Mouse (Mus musculus) spleen, embryonic (tissue): Measurements from ENCODE around the gene Clec2i.

Experiments
- CTCF ChIA-PET: fragments of 350-600 bp; sonication (Branson Sonifier 250); formaldehyde crosslinking; loops from one replicate; lab custom pipeline; 2022; lab: Charles Lee

Clec2i gene

DNA sequence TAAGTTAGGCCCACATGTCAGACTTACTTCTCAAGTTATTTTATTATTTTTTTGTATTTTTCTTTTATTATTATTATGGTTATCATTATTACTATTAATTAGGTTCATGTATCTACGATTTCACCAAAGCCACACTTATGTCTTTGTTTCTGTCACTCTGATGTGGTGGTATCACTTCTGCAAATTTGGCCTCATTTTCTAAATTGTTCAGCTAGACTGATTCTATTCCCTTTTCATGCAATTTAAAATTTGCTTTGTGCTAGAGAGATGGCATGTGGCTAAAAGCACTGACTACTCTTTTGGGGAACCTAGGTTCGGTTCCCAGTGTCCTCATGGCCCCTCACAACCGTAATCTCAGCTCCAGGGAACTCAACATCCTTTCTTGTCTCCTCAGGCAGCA is 58.2 kb downstream of the Clec2i start:
- CTCF ChIA-PET = interaction anchor here (0.6 kb wide), 1 partner anchor 440 kb away, joined by 14 read pairs; the partner anchor contains the start of gene Clec12b
